Mouse (Mus musculus) CH12.LX (cell line): Measurements from ENCODE around the gene Cacna2d4. TPM values are rescaled to one million over a fixed set of nuclear protein-coding genes. Genes with fewer than 3 reads are reported as not detected.
A peak's percentile ranks its signal among the peaks of the same experiment; 100 is the strongest.

Experiments
- DNase-seq: peaks from one replicate; pipeline ENCODE4 v3.0.0-alpha.2; 2013; ENCODE audit errors: extremely low read depth
- H3K27ac ChIP-seq: 2 replicates; pipeline ENCODE4 v1.5.1; 2012; ENCODE audit warnings: low read depth, mild to moderate bottlenecking, control low read depth, moderate library complexity; ENCODE audit not compliant: insufficient read depth
- H3K27me3 ChIP-seq: replicated peaks from 2 replicates; pipeline ENCODE3; 2012; ENCODE audit warnings: inconsistent platforms
- H3K36me3 ChIP-seq, 2 experiments: replicated peaks in 1 of 2; 2 replicates each; pipeline versions ENCODE3 to v1.6.1; 2012; ENCODE audit warnings: inconsistent platforms in 1 of 2, low read length in 1 of 2, mild to moderate bottlenecking in 1 of 2, mixed read lengths in 1 of 2, moderate library complexity in 1 of 2; ENCODE audit not compliant: control insufficient read depth in 1 of 2, insufficient read depth in 1 of 2
- H3K4me1 ChIP-seq, 2 experiments: 2 replicates each; pipeline ENCODE4 v1.6.1; 2012; ENCODE audit warnings: inconsistent platforms in 1 of 2, moderate library complexity in 1 of 2; ENCODE audit not compliant: insufficient read depth in 2 of 2, control insufficient read depth in 1 of 2
- H3K4me2 ChIP-seq: 2 replicates; pipeline ENCODE4 v1.6.1; 2012; ENCODE audit warnings: low read depth, mild to moderate bottlenecking, control low read depth; ENCODE audit not compliant: poor library complexity, insufficient read depth, severe bottlenecking
- H3K4me3 ChIP-seq, 3 experiments: fragments of 150-350 bp in 1 of 3; sonication (generic) in 1 of 3; replicated peaks in 1 of 3; 2 replicates each; pipeline versions ENCODE3 to v1.5.1; 2011 to 2012; ENCODE audit warnings: low read depth in 2 of 3, low read length in 2 of 3, mild to moderate bottlenecking in 2 of 3, moderate library complexity in 2 of 3, control low read depth in 1 of 3, improper control_type of control experiment in 1 of 3, inconsistent platforms in 1 of 3, mixed read lengths in 1 of 3; ENCODE audit not compliant: poor library complexity in 1 of 3
- H3K79me2 ChIP-seq: replicated peaks from 2 replicates; pipeline ENCODE4 v1.6.1; 2012; ENCODE audit warnings: mild to moderate bottlenecking, moderate library complexity; ENCODE audit not compliant: control insufficient read depth, poor library complexity, insufficient read depth, severe bottlenecking; ENCODE audit errors: extremely low read depth
- H3K9ac ChIP-seq: 2 replicates; pipeline ENCODE4 v1.6.1; 2012; ENCODE audit warnings: low read depth, mild to moderate bottlenecking, control low read depth, moderate library complexity; ENCODE audit not compliant: insufficient read depth
- H3K9me3 ChIP-seq: replicated peaks from 2 replicates; pipeline ENCODE3; 2012; ENCODE audit warnings: low read length, inconsistent platforms, mixed read lengths
- CTCF ChIP-seq, 2 experiments: IDR thresholded peaks in 1 of 2; conservative IDR thresholded peaks in 1 of 2; 2 replicates each; pipeline ENCODE4 v1.5.1; 2011 to 2012; ENCODE audit warnings: low read depth in 2 of 2, low read length in 2 of 2, improper control_type of control experiment in 1 of 2, inconsistent platforms in 1 of 2, mild to moderate bottlenecking in 1 of 2, moderate library complexity in 1 of 2
- ELF1 ChIP-seq: IDR thresholded peaks from 2 replicates; pipeline ENCODE4 v1.6.1; 2014; ENCODE audit warnings: low read depth, mild to moderate bottlenecking, inconsistent platforms, low read length, improper control_type of control experiment
- GABPA ChIP-seq: IDR thresholded peaks from 2 replicates; pipeline ENCODE4 v1.6.1; 2012; ENCODE audit warnings: low read depth, low read length, improper control_type of control experiment, inconsistent platforms; ENCODE audit not compliant: insufficient replicate concordance
- IRF4 ChIP-seq: IDR thresholded peaks from 2 replicates; pipeline ENCODE4 v1.6.1; 2014; ENCODE audit warnings: low read depth, mild to moderate bottlenecking, inconsistent platforms, low read length, improper control_type of control experiment
- JUN ChIP-seq: IDR thresholded peaks from 2 replicates; pipeline ENCODE4 v1.6.1; 2011; ENCODE audit warnings: low read depth, mild to moderate bottlenecking, low read length, improper control_type of control experiment, moderate library complexity; ENCODE audit not compliant: insufficient read depth
- JUND ChIP-seq: conservative IDR thresholded peaks from 2 replicates; pipeline ENCODE4 v1.6.1; 2011; ENCODE audit warnings: low read depth, low read length, improper control_type of control experiment
- KAT2A ChIP-seq: IDR thresholded peaks from 2 replicates; pipeline ENCODE4 v1.6.1; 2012; ENCODE audit warnings: low read length, improper control_type of control experiment, inconsistent platforms; ENCODE audit not compliant: insufficient replicate concordance
- MAX ChIP-seq: IDR thresholded peaks from 2 replicates; pipeline ENCODE4 v1.6.1; 2011; ENCODE audit warnings: low read length, improper control_type of control experiment
- NELFE ChIP-seq: IDR thresholded peaks from 2 replicates; pipeline ENCODE4 v1.6.1; 2011; ENCODE audit warnings: low read depth, low read length, improper control_type of control experiment
- POLR2AphosphoS2 ChIP-seq: IDR thresholded peaks from 2 replicates; pipeline ENCODE4 v1.6.1; 2011; ENCODE audit warnings: low read depth, low read length, improper control_type of control experiment
- RAD21 ChIP-seq: IDR thresholded peaks from 2 replicates; pipeline ENCODE4 v1.6.1; 2011; ENCODE audit warnings: low read depth, mild to moderate bottlenecking, low read length, improper control_type of control experiment, moderate library complexity
- RCOR1 ChIP-seq: conservative IDR thresholded peaks from 2 replicates; pipeline ENCODE4 v1.6.1; 2012; ENCODE audit warnings: low read depth, mild to moderate bottlenecking, inconsistent platforms, low read length, improper control_type of control experiment
- SIN3A ChIP-seq: IDR thresholded peaks from 2 replicates; pipeline ENCODE4 v1.6.1; 2012; ENCODE audit warnings: low read length, improper control_type of control experiment, inconsistent platforms
- SMC3 ChIP-seq: IDR thresholded peaks from 2 replicates; pipeline ENCODE4 v1.6.1; 2011; ENCODE audit warnings: low read depth, low read length, improper control_type of control experiment
- USF1 ChIP-seq: IDR thresholded peaks from 2 replicates; pipeline ENCODE4 v1.6.1; 2014; ENCODE audit warnings: low read depth, mild to moderate bottlenecking, inconsistent platforms, low read length, improper control_type of control experiment
- ZKSCAN1 ChIP-seq: IDR thresholded peaks from 2 replicates; pipeline ENCODE4 v1.6.1; 2012; ENCODE audit warnings: low read depth, inconsistent platforms, low read length, improper control_type of control experiment, borderline replicate concordance
- ZNF384 ChIP-seq: IDR thresholded peaks from 2 replicates; pipeline ENCODE4 v1.6.1; 2012; ENCODE audit warnings: low read depth, low read length, improper control_type of control experiment, inconsistent platforms
- dilution Hi-C: fragments of 300-500 bp; cut with MboI; formaldehyde crosslinking; loops from 2 replicates; pipeline ENCODE4 v1.14.3; 2020; ENCODE audit warnings: low sequenced_read_pairs; ENCODE audit not compliant: extremely low pct_unique_long_range_greater_than_20kb, extremely low pct_ligation_motif_present
- in situ Hi-C: fragments of 300-500 bp; cut with MboI; formaldehyde crosslinking; loops from 3 replicates; pipeline ENCODE4 v1.14.3; 2019; ENCODE audit warnings: low sequenced_read_pairs, low pct_ligation_motif_present, low pct_unique_long_range_greater_than_20kb, mixed read lengths
- polyA plus RNA-seq: library from polyadenylated mRNA; unstranded; fragments of >175 nt; gene quantifications from 2 replicates; pipeline ENCODE4 v1.2.1, GENCODE M21; 2012; ENCODE audit warnings: low read depth; ENCODE audit not compliant: insufficient read length
- total RNA-seq, 2 experiments: library from RNA; depleted of rRNA; stranded (reverse); fragments of 300-350 nt in 1 of 2; fragments of >200 nt in 1 of 2; gene quantifications; 2 replicates each; pipeline ENCODE4 v1.2.3; 2012 to 2014

Gene Cacna2d4
- total RNA-seq (2012; rRNA removed) (0.08 and 0.25 TPM in 2 replicates), total RNA-seq (2014; rRNA removed) (0.28 and 0.44 TPM in 2 replicates), polyA plus RNA-seq (0.49 and 0.64 TPM in 2 replicates)

DNA sequence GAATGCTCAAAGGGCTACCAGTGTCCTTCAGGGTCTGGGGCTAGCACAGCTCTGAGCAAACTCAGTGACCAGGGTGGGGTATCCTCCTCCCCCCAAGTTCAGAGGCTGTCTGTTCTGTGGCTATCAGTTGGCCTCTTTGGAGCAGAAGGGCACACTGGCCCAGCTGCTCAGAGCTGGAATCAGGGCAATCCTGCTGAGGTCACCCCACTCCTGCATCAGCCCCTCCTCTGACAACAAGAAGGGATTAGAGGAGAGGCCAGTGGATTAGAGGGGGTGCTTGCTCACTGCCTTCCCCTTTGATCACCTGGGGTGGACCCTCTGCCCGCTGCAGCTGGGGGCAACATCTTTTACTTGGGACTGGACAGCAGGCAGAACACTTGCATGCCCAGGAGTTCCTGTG lies at the start of gene Cacna2d4:
Gene Cacna2d4 (plus strand): TSS at position 286 of the 400 bp plus-strand sequence.
- Histone ChIP-seq H3K27me3 (peaks cover 75% of the 10 kb centered on the region), H3K27ac (no peak within 1 kb of the TSS), H3K9ac (no peak within 1 kb of the TSS), H3K4me3 (no peak within 1 kb of the TSS), H3K79me2 (no peaks in the 10 kb centered on the region), H3K36me3 (no peaks in the 10 kb centered on the region), H3K4me2 (no peak within 1 kb of the TSS), H3K4me1 (no peaks in the 10 kb centered on the region), H3K9me3 (no peaks in the 10 kb centered on the region)
- no peak for DNase-seq
- in situ Hi-C loops, result no loop called here
- no peak for TF ChIP-seq MAX
- no peak for TF ChIP-seq NELFE
- no peak for TF ChIP-seq JUN
- no peak for TF ChIP-seq RCOR1
- no peak for TF ChIP-seq POLR2AphosphoS2
- no peak for TF ChIP-seq RAD21
- TF ChIP-seq KAT2A, result no peak
- TF ChIP-seq GABPA, result no peak
- no peak for TF ChIP-seq USF1
- TF ChIP-seq JUND, result no peak
- dilution Hi-C loops, result no loop called here

DNA sequence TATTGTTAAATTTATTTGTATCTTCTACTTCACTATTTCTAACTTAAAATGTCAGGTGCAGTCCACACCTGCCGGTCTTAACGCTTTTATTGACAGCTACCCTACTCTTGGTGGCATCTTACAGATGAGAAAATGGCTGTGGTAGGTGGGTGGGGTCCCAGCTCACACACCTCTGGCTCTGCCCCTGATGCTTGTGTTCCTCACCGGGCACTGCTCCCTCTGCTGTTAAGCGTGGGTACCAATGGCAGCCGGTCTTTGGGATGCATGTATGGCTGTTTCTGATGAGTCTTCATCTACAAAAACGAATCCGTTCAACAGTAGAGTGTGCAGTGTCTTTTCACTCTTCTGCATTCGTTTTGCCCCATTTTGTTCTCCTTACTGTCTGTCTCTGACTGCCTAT lies 49.7 kb upstream of the Cacna2d4 start:
- H3K79me2 ChIP-seq, result no peaks in the 10 kb centered on the region
- no peak overlapping the region for H3K4me2 ChIP-seq
- no peak overlapping the region for H3K27ac ChIP-seq
- DNase-seq, result peak; percentile 17
- H3K9ac ChIP-seq, result no peak overlapping the region
- dilution Hi-C loops, result no loop called here
- H3K4me1 ChIP-seq, result no peaks in the 10 kb centered on the region
- no peaks in the 10 kb centered on the region for H3K9me3 ChIP-seq
- H3K27me3 ChIP-seq, result no peaks in the 10 kb centered on the region
- no peak overlapping the region for H3K4me3 ChIP-seq
- H3K36me3 ChIP-seq, result peaks cover 5 to 18% of the 10 kb centered on the region in 2 experiments
- in situ Hi-C loops, result no loop called here
- TF ChIP-seq CTCF (conservative IDR thresholded peaks at IDR 0.05 in 1 of 2, IDR thresholded peaks at IDR 0.05 in 1 of 2; ENCODE audit: low read depth in 2 of 2, low read length in 2 of 2), result peak in 1 of 2 experiments; percentile 48; a peak in 2 of 4 replicates
- no peak for TF ChIP-seq ELF1
- peak; percentile 34 for TF ChIP-seq SMC3
- TF ChIP-seq ZKSCAN1, result no peak
- no peak for TF ChIP-seq JUND
- no peak for TF ChIP-seq ZNF384
- TF ChIP-seq SIN3A, result no peak
- no peak for TF ChIP-seq POLR2AphosphoS2
- TF ChIP-seq RAD21, result peak; percentile 9
- no peak for TF ChIP-seq IRF4
